Mouse (Mus musculus): ENCODE measurements around the gene Suco.

DNA sequence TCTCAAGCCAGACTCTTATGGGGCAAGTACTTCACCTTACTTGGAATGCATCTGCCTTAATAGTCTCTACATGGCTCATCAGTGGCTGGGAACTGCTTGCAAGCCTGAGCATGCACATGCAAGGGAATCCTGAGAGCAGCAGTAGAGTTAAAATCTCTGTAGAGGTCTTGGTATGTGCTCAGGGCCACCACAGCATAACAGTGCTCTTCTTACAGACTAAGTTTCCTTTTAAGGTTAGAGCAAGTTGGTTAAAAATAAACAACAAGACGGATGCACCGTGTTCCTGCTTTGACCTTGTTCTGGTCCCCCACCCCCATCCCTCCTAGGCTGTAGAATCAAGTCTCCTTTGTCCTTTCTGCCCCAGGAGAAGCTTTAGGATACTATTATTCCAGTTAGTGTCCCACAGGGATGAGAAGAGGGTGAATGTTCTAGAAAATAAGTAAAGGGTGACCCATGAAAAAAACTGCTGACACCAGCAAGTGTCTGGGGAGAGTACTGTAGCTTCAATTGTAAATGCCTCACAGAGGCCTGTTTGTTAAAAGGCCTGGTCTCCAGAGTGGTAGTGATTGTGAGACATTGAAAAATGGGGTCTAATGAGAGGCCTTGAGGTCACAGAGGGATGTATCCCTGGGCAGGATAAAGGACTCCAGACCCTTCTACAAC lies 31.4 kb upstream of the Suco start:
- TF ChIP-seq CTCF (IDR thresholded peaks at IDR 0.05; ENCODE audit: insufficient read depth, low read depth, low read length) (no peak), POLR2A (IDR thresholded peaks at IDR 0.05; ENCODE audit: insufficient read depth, low read depth, low read length) (no peak)
